Mouse (Mus musculus) B cell, adult 2 months (primary cell): ENCODE data around the gene Sh3d21.
A peak's percentile ranks its signal among the peaks of the same experiment; 100 is the strongest.
"Not testable (repeated sequence)": the region's sequence is repeated elsewhere in the genome, so short reads cannot be mapped to it uniquely, and the experiment has no call there.

ENCODE experiments used
- DNase-seq, 2 experiments: peaks; one replicate each; pipeline ENCODE4 v3.0.0; 2022

The Sh3d21 gene

DNA sequence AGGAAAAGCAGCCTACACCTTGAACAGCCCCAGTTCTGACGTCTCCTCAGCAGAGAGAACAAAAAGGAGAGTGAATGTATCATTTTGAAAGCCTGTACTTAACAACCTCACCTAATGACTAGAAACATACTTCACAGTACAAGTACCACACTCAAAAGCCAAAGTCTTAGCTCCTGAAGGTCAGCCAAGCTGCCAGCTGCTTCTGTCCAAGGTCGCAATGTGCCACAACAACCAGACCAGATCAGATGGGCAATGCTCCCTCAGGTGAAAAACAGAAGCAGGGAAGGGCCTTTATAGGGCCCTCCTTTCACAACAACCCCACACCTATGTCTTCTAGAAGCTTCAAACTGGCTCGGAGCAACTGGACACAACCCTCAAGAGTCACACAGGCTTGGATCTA, 2.8 kb upstream of the Sh3d21 start:
- DNase-seq: no peak

GRCm38 (mm10) chr4:126165092-126165491, 1.8 kb upstream of the Sh3d21 start:
- not testable (repeated sequence) for DNase-seq

DNA sequence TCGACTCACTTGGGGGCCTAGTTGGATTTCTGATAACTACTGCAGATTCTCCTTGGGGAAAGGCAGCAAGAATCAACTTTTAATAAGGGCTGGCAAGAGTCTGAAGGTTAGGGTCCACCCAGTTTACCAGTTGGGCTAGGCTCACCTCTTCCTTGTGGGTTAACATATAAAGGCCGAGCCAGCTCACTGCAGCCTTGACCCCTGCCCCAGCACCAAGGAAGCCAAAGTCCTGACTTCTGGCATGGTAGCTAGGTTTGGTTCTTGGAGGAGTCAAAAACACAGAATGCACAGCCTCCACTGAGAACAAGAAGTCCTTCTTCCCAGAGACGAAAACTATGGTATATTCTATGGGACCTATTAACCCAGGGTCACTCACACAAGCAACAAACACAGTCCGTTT, 394 bp upstream of the Sh3d21 start:
- DNase-seq: no peak

DNA sequence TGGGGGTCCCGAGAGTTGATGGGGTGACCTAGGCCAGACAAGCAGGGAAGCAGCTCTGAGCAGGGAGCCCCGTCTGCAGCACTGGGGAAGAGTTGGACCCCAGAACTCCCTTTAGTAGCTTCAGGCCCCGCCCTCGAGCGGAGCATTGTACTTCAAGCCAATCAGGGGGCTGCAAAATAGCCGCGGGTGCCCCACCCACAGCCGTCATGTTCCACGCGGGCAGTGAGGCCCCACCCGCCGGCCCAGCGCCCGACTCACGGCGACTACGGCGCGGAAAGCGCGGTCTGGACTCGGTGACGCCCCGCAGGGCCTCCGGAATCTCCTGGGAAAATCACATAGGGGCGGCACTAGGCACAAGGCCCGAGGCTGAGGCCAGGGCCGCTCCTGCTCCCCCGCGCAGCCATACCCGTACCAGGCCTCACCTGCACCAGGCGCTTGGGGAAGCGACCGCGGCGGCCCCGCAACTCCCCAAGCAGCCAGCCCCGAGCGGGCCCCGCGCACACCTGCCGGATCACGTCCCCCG, 686 bp downstream of the Sh3d21 start:
- DNase-seq: peak; percentile 86

- DNase-seq: no peak
Observed at GRCm38 (mm10) chr4:126161986-126162385, 1.3 kb downstream of the Sh3d21 start.

- DNase-seq: no peak
Observed at GRCm38 (mm10) chr4:126161456-126161855, 1.8 kb downstream of the Sh3d21 start.

DNA sequence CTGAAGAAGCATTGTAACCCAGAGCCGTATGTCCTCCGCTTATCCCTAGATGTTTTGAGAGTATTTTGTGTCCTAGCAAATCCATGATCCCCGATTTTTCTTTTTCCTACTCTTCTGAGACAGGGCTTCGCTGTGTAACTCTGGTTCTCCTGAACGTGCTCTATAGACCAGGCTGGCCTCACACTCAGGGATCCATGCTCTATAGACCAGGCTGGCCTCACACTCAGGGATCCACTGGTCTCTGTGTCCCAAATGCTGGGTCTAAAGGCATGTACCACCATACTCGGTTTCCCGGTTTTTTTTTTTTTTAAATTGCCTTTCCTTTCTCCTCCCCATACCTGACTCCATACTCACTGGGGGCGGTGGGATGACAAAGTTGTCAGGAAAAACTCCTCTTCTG, 2.3 kb downstream of the Sh3d21 start:
- DNase-seq: no peak

DNA sequence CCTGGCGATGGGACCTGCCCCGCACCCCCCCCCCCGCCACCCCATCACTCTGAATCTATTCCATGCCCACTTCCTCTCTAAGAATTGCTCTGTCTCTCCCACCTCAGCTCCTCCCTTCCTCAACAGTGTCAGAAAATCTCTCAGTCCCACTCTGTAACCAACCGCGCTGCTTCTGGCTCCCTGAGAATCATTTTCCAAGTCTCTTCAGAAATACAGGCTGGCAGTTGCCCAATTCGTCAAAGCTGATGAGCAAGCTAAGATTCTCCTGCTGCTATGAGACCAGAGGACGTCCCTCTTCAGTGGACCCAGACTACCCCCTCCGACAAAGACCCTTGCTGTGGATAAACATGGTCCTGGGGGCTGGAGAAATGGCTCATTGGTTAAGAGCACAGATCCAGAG, 3.8 kb downstream of the Sh3d21 start:
- no peak for DNase-seq

DNA sequence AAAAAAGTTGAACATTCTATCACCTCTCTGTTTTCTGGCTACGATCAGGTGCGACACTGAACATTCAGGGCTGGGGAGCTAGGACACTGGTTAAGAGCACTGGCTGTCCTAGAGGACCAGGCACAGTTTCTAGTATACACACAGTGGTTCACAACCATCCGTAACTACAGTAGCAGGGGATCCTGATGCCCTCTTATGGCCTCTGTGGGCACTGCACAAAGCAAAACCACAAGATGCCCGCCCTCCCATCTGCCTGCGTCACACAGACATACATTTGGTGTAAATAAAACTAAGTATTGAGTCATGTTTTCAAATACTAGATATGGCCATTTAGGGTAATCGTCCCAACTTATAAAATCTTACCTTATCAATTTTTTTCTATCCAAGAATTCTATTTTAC, 5.7 kb downstream of the Sh3d21 start:
- DNase-seq: peak; percentile 42 to 51

DNA sequence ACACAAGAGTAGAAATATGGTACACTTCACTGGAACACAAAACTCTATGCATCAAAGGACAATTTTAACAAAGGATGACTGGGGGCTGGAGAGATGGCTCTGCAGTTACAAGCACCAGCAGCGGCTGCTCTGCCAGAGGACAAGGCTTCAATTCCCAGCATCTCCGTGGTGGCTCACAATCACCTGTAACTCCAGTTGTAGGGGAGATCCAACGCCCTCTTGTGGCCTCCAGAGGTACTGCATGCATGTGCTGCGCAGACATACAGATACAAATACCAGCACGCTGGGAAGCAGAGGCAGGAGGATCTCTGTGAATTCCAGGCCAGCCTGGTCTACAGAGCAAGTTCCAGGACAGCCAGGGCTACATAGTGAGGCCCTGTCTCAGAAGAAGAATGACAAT, 6.7 kb downstream of the Sh3d21 start:
- DNase-seq: peak; percentile 68 to 70

- DNase-seq: no peak
Observed at GRCm38 (mm10) chr4:126155869-126156268, 7.4 kb downstream of the Sh3d21 start.

GRCm38 (mm10) chr4:126155183-126155582, 8.1 kb downstream of the Sh3d21 start:
- no peak for DNase-seq

- DNase-seq: no peak
Observed at GRCm38 (mm10) chr4:126152864-126153263, 10.4 kb downstream of the Sh3d21 start.

DNA sequence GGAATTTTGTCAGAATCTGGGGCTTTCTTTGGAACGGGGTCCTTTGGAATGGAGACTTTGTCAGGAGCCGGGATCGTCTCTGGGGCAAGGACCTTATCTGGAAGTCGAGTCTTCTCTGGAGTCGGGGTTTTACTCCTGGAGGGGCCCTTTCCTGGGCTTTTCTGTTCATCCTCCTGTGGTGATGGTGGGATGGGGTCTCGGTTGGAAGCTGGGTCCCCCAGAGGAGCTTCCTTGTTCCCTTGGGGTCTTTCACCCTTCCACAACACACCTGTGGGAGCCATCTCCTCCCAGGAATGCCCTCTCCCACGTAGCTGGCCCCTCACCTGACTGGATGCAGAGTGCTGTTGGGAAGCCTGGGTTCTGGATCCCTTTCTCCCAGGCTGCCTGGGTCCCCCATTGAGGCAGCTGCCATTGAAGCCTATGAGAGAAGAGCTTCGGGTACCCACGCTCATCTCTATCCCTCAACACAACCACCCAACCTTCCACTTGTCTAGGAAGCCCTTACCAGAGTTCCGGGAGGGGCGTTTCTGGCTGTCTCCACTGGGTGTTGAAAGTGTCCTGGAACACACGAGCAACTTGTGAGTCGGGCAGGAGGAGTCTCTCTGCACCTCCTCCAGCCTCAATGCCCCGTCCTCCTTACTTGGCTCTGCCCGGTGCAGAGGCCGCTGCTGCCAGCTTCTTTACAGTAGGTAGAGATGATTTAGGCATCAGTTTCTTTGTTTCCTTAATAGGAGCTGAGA, 11.4 kb downstream of the Sh3d21 start:
- no peak for DNase-seq

GRCm38 (mm10) chr4:126150949-126151320, 12.4 kb downstream of the Sh3d21 start:
- DNase-seq: no peak

DNA sequence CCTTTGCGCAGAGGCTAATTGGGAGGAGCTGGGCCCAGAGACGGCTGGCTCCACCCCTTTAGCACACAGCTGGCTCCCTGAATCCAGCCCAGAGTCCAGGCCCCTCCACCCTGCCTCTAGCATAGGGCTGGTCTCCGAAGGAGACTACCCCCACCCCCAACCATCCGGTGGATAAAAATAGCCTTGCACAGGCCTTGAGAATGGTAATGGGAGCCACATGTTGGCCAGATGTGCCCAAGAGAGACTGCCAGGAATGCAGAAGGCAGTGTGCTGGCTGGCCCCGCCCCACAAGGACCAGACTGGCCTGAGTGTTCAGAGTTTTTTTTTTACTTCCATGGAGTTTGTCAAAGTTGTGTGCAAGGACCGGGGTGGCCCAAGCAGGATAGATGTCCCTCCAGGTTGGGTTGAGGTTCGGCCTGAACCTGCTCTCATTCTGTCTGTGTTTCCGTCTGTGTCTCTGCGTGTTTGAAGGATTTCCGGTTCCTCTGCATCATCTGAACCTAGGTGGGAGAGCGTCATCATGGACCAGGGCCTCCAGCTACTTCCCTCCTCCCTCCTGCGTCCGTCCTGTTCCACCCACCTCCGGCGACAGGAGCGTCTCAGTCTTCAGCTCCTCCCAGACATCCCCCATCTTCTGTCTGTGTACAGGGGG, 12.9 kb downstream of the Sh3d21 start:
- no peak for DNase-seq

DNA sequence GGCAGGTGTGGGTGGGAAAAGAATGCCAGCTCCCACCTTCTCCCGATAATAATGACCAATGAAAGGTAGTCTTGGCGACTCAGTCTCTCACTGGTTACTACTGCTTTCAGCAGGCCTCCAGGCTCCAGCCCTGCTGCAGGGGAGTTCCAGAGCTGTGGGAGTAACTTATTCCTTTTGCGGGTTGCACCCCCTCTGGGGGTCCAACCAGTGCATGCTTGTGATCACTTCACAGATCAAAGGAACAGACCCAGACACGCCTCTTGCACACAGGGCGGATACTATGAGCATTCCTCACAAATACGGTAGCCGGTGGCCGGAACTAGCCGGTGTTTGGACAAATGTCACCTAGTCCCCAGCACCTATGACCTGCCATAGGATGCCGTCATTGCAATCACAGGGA, 13.5 kb downstream of the Sh3d21 start:
- DNase-seq: no peak

DNA sequence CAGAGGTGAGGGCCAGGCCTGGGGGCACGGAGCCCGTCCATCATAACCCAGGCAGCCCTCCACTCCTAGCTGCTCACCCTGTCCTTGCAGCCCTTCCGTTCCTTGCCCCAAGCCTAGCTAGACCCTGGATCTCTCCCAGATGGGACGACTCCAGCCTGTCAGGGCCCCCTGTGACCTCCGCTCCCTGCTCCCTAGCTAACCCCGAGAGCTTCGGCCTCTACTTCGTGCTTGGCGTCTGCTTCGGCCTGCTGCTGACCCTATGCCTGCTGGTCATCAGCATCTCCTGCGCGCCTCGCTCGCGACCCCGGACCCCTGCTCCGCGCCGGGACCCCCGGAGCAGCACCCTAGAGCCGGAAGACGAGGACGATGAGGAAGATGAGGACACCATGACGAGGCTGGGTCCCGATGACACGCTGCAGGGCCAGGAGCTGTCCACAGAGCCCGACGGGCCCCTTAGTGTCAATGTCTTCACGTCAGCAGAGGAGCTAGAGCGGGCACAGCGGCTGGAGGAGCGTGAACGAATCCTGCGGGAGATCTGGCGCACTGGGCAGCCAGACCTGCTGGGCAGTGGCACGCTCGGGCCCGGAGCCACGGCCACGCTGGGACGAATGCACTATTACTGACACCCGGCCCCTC, 14.1 kb downstream of the Sh3d21 start:
- no peak for DNase-seq

DNA sequence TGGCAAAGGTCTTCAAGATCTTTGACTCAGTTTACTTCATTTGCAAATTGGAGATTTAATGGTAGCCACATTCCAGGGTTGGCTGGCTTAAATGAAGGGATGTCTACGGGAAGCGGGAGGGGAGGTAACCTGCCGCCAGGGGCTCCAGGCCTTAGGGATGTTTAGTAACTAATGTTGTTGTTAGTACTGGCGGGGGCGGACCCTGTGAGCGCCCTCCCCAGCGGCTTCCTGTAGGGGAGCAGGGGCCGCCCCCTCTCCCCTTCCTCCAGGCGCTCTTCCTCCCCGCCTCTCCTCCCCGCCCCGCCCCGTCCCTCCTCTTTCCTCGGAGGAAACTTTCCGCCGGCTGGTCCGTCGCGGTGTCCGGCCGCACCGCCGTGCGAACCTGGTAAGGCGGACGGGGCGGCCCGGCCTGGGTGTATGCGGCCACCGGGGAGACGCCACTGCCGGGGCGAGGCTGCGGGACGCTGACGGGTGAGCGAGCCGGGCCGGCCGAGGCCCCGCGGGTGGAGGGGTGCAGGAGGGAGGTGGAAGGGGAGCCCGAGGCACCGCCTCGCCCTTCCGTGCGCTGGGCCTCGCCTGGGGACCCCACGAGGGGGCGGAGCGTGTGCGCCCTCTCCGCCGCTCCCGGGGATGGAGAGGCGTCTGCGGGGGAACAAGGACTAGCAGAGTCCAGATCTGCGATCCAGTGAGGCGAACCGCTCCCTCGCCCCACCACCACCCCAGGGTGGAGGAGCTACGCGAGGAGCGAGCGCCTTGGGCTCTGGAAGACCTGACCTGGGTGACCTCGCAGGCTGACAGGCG, 14.9 kb downstream of the Sh3d21 start:
- peak; percentile 43 to 53 for DNase-seq

- no peak for DNase-seq
Observed at GRCm38 (mm10) chr4:126147533-126148160, 15.6 kb downstream of the Sh3d21 start, which contains the start of gene Eva1b. Gene Eva1b (plus strand): TSS chr4:126147744.

DNA sequence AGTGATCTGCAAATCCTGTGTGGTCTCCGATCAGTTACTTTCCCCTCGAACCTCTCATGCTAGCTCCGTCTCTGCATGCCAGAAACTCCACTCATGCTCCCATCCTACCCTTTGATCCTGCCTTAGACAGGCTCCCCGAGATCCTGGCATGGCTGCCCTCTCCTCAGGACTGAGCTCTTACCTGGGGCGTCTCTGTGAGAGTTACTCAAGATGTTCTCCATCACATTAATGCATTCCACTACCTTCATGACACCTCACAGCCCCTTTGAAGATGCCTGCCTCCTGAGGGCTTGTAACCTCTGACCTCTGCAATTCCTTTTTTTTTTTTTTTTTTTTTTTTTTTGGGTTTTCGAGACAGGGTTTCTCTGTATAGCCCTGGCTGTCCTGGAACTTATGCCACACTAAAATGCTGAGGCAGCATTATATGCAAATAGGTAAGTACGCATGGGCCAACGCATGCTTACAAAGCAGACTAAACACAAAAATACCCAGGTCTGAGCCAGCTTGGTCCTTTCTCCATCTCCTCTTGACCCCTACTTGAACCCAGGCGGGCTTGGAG, 16.2 kb downstream of the Sh3d21 start:
- DNase-seq: no peak

GRCm38 (mm10) chr4:126145396-126145795, 17.9 kb downstream of the Sh3d21 start:
- no peak for DNase-seq
